Mouse (Mus musculus) forelimb bud, embryonic 11.5 days (tissue): ENCODE data around the gene Lrmda.

ENCODE experiments used
- DNase-seq: peaks from one replicate; pipeline ENCODE4 v3.0.0-alpha.2; 2012; ENCODE audit warnings: low read depth, low spot score

The Lrmda gene

DNA sequence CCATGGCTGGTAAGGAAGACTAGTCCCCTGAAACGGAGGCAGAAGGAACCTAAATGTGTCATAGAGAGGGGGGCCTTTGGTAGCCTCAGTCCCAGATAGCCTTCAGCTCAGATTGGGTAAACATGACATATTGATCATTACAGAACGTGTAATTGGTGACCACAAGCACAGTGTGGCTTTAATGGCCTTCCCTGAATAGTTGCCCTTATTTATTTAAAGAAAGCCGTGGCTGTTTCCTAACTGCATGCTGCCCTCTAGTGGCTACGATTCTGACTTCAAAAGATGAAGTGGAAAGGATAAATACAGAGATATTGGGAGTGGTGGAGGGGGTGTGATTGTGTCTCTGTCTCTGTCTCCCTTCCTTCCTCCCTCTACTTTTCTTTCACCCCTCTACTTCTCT lies 1026.8 kb downstream of the Lrmda start:
- peak; percentile 78 for DNase-seq

DNA sequence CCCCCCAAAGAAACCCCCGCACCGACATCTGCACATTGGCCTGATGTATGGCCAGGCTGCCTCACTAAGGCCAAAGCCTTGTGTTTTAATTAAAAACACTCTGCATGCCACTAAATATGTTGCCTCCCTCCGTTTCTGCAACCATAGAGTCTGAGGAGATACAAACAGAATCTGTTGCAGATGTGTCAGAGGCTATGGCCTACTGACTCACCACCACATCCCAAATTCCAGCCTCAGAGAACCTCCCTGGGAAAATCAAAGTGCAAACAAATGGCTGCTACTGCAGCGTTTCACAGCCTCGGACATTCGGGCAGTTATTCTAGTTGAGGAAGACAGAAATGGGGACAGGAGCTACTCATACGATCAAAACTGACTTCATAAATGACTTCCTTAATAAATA lies 1031.9 kb downstream of the Lrmda start:
- DNase-seq, result no peak

DNA sequence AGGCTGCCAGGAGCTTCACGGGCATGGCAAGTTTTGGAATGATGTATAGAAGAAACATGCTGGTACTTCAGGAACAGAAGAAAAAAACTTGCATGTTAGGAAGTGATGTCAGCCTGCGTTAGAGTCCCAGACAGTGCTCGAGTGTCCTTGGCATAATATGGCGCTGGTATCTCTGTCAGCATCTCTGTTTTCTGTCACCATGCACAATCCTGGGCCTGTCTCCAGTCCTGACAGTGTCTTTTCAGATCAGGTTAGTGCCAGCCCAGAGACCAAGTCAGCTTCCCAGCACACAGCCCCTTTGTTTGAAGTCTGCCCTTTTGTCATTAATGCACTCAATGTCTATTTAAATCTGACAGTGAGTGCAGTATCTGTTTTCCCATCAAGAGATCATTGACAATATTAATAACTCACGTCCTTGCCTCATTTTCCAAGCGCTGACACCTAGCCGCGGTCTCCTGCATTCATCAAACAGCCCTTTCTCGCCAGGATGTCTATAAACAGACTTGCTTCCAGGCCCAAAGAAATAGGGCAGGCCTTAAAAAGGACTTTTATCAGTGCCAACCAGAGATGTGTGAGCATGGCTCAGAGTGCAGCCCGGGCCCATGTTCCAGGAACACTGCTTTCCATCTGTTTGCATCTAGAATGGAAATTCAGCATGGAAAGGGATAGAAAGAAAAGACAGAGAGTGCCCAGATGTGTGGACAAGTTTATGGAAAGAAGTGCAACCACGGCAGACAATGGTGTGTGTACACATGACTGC lies 1033.5 kb downstream of the Lrmda start:
- no peak for DNase-seq

DNA sequence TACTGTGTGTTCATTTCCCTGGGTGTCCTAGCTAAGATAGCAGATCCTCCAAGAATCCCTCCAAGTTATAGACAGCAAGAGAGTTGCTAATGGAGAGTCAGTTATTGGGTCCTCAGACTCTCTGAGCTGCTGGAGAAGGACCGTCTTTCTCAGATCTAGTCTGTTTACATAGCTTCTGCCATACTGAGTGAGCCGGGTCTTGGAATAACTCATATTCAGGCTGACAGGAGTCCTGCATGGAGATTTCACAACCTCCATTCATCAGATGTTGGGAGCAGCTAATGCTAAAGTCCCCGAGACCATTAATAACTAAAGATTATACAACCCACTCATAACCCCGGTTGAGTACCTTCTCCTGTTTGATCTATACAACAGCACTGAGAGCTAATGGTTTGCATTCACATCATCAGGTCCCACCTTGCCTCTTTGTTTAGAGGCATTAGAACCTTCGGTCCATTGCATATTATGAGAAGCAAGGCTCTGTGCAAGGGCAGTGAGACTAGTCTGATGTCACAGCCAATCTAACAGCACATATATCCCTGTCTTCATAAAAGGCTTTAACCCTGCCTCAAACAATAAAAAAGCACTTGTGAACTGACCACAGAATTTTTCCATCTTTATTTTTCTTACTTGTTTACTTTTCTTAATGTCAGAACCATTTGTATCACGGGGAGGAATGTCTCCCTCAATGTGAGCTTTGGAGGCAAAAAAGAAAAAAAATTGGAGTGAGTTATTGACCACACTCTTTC lies 1037.9 kb downstream of the Lrmda start:
- DNase-seq, result no peak

DNA sequence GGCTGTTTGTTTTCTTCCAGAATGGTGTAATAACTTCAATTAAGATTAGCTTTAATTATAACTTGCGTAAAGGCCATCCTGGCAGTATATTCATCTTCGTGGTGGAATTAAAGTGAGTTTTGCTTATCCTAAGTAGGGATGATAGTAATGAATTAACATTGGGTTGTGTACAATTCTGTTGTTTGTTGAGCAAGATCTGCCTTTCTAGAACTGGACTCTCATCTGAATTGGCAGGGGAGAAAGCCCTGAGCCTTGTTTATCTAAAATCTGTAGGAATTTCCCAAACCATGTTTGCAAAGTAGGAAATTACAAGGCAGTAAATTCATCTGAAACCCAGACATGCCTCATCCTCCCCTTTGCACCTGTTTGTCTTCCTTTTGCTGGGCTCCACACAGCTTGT lies 1038.5 kb downstream of the Lrmda start:
- DNase-seq, result no peak

DNA sequence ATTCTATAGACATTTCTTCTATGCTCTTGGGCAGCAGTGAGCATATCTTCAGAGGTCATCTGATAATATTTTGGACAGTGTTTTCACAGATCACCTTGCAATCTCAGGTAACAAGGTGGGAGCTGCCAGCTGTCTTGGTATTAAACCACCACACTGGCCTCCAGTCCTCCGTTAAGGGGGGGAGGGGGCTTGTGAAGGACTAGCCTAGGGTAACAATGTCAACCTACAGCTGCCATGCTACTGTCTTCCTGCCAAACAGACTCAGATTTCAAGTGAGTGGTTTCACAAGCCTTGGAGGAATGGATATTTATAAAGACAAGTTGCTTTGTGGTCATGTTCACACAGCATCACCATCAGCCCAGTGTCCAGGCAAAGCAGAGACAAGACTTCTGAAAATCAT lies 1059.2 kb downstream of the Lrmda start:
- DNase-seq, result no peak

DNA sequence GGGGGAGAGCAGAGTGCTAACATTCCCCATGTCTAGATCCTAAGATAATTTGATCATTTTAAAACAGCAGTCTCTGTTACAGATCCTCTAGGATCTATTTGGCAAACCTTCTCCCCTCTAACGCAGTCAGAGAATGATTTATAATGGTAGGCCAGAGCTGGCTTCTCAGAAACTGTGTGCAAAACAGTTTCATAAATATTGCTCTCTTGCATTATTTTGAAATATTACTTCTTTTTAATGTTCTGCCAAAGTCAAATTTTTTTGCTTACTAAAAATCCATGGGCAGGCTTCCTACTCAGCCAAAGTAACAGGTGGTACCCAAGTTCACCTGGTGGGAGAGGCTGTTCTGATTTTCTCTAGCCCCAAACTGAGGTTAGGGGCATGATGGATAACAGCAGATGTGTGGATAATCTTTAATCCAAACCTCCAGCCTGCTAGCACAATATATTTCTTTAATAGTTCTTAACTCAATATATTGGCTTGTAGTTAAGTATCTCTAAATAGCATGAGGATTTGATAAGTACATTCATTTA lies 1064.8 kb downstream of the Lrmda start:
- no peak for DNase-seq

DNA sequence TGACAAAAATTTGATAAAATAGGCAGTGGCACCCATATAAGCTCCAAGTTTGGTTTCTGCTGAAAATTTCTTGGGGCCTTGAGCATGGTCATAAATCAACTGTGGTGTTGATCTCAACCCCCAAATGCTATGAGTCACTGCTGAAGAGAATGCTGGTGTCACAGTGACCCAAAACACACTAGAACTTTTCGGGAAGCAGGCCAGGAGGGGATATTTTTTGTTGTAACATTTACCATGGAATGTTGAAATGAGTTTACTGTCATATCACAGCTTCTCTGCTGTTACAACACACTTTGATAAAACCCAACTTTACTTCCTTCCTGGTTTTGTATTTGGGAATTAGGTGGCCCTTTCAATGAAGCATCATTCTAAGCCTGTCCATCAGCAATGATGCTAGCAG lies 1065.3 kb downstream of the Lrmda start:
- DNase-seq, result no peak

DNA sequence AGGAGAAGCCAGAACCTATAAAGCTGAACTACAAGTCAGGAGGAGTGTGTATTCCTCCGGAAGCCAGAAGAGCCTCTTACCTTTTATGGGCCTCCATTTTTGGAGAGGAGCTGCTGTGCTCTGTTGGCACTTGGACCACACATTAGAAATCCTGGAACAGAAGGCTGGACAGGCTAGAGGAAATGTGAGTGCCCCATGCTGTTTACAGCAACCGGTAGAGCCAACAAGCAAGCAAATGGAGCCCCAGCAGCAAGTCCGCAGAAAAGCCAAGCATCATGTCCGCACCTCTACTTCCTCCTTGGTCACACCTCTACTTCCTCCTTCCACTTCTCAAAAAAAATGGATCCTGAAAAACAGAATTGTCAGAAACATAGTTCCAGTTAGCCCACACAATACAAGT lies 1073.8 kb downstream of the Lrmda start:
- DNase-seq, result no peak

DNA sequence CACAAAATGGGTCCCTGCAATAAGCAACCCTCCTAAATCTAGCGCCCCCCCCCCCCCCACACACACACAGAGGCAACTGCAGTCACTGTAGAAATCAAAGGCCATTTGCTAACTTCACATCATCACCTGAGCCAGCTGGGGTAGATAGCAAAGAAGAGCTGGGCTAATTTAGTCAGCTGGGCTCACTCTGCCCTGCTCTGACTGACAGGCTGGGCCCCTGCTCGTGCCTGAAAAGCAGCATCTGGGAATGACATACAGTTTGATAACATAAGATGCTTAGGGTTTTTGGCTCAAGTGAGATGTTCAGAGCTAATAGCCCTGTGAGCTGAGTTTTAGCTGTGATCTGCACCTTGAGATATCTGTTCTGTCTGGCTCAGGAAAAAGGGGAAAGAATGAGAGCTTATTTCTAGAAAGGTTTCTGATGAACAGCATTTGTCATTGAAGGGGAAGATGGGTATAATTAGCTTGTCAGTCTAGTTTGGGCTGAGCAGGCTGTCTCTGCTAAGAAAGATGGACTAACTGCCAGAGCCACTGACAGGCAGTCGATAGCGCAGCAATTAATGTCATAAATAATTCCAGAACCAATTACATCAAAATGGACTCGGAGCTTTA lies 1075.1 kb downstream of the Lrmda start:
- no peak for DNase-seq

DNA sequence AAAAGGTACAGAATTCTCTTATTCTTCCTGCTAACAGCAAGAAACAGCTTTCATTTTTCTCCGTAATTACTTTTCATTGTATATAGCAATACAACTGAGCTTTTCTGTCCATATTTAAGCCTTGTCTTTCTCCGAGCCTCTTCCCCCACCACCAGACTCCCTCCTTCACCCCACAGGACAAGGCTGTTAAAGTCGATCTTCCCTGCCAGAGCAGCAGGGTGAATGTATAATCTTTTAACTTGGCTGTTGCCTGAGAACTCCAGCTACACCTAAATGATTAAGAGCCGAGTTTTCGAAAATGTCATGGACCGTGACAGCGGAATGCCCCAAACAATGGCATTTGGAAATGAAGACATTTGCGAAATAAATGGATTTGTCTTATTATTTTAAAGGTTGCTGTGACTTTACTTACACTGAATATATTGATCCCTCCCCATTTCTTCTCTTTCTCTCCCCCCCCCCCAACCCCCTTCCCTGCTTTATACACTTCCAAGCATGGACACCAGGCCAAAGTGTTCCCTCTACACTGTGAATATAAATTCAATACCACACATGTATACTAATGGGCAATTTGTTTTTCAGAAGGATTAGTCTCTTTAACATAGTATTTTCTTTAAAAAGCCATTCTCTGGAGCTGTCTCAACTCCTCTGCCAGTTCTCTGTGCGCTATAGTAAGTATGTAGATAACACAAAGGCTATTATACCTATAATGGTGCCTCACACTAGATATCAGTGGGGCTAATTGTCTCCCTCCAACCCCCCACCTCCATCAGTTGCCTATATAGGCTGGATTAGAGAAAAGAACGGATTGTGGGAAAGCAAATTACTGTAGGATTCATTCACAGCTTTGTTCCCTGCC lies 1075.9 kb downstream of the Lrmda start:
- DNase-seq, result no peak

DNA sequence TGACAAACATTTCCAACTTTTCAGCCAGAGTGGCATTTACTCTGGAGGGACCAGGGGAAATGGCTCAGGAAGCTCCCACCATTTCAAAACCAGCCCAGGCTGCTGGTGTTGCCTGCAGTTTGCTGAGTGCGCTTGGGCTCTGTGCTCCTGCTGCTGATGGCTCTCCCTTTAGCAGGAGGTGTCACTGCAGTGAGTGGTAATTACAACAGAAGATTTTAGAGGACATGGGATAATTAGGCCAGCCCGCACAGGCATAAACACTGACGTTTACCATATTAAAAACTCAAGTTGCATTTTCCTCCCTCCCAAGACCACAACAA lies 1076.5 kb downstream of the Lrmda start:
- DNase-seq, result no peak

DNA sequence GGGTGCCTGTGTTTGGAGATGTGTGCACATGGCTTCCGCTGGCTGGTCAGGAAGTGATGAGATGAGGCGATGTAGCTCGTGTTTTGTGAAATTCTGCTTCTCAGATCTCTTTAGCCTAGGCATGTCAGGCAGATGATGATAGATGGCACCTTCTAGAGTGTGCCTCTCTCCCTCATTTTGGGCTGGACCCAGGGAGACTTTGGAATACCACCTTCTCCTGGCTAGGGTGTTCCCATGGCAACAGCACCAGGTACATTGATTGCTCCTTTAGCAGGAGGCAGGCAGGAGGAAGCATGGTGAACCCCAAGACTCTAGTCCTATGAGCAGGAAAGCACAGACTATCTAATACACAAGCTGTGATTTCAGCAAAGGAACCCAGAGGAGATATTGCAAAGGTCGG lies 1076.9 kb downstream of the Lrmda start:
- no peak for DNase-seq
